Mouse (Mus musculus) liver, embryonic 14.5 days (tissue): ENCODE results near the gene Lpin1. TPM values are rescaled to one million over a fixed set of nuclear protein-coding genes. Genes with fewer than 3 reads are reported as not detected.

Experiments
- ATAC-seq: fragments of 200-750 bp; cut with Nextera tagmentation; 2 replicates; pipeline ENCODE4 v1.8.0; 2017; ENCODE audit warnings: moderate number of reproducible peaks, mild to moderate bottlenecking, moderate library complexity; ENCODE audit not compliant: insufficient read depth
- DNase-seq, 3 experiments: peaks; one replicate each; pipeline ENCODE4 v3.0.0-alpha.2; 2012 to 2013; ENCODE audit warnings: low read depth in 3 of 3, low spot score in 3 of 3
- H3K27ac ChIP-seq: fragments of 300-500 bp; sonication (generic); 2 replicates; pipeline ENCODE4 v1.5.1; 2014; ENCODE audit warnings: moderate library complexity, mild to moderate bottlenecking, control low read depth, inconsistent platforms
- H3K27me3 ChIP-seq: fragments of 300-500 bp; sonication (generic); 2 replicates; pipeline ENCODE4 v1.6.1; 2014; ENCODE audit warnings: mild to moderate bottlenecking, low read length, moderate library complexity; ENCODE audit not compliant: control insufficient read depth, insufficient read depth
- H3K36me3 ChIP-seq: fragments of 300-500 bp; sonication (generic); replicated peaks from 2 replicates; pipeline ENCODE4 v1.6.1; 2014; ENCODE audit warnings: low read depth; ENCODE audit not compliant: control insufficient read depth, insufficient read depth
- H3K4me1 ChIP-seq, 2 experiments: fragments of 200-500 bp in 1 of 2; fragments of 300-500 bp in 1 of 2; sonication (generic) in 1 of 2; replicated peaks; 2 replicates each; pipeline ENCODE4 v1.6.1; 2012 to 2014; ENCODE audit warnings: antibody characterized with exemption in 1 of 2, inconsistent platforms in 1 of 2, low read length in 1 of 2; ENCODE audit not compliant: control insufficient read depth in 2 of 2, insufficient read depth in 2 of 2
- H3K4me2 ChIP-seq: fragments of 300-500 bp; sonication (generic); 2 replicates; pipeline ENCODE4 v1.6.1; 2014; ENCODE audit warnings: low read depth, mild to moderate bottlenecking, control low read depth, moderate library complexity
- H3K4me3 ChIP-seq, 2 experiments: fragments of 200-500 bp in 1 of 2; fragments of 300-500 bp in 1 of 2; sonication (generic) in 1 of 2; 2 replicates each; pipeline ENCODE4 v1.5.1; 2012 to 2014; ENCODE audit warnings: low read depth in 2 of 2, low read length in 2 of 2, mild to moderate bottlenecking in 2 of 2, control low read depth in 1 of 2, inconsistent platforms in 1 of 2, moderate library complexity in 1 of 2; ENCODE audit not compliant: insufficient read depth in 1 of 2
- H3K9ac ChIP-seq: fragments of 300-500 bp; sonication (generic); replicated peaks from 2 replicates; pipeline ENCODE4 v1.6.1; 2014; ENCODE audit warnings: mild to moderate bottlenecking, control low read depth, moderate library complexity
- H3K9me3 ChIP-seq: fragments of 300-500 bp; sonication (generic); 2 replicates; pipeline ENCODE4 v1.6.1; 2016; ENCODE audit warnings: low read length, mixed read lengths; ENCODE audit not compliant: control insufficient read depth
- CTCF ChIP-seq: IDR thresholded peaks from 2 replicates; pipeline ENCODE4 v1.5.1; 2016; ENCODE audit warnings: antibody characterized with exemption, low read depth, control low read depth
- EP300 ChIP-seq: IDR thresholded peaks from 2 replicates; pipeline ENCODE4 v1.6.1; 2016; ENCODE audit warnings: antibody characterized with exemption, low read depth
- WGBS: fragments of 180-500 bp; shearing (Covaris S2); extraction: QIAGEN DNeasy Blood & Tissue Kit; methylation state at CpG from one replicate; pipeline ENCODE4 v1.1.7; 2014; ENCODE audit not compliant: insufficient replicate concordance; 5-methylcytosine and 5-hydroxymethylcytosine counted together
- polyA plus RNA-seq, 2 experiments: library from polyadenylated mRNA; depleted of rRNA in 1 of 2; stranded (reverse) in 1 of 2; unstranded in 1 of 2; fragments of >200 nt; fragmentation: Nextera tagmentation in 1 of 2; extraction: Ambion mirVana in 1 of 2; gene quantifications; 2 replicates each; pipeline versions ENCODE4 v1.2.1 to v1.2.3; 2012 to 2014

Lpin1 gene
- polyA plus RNA-seq, 2 experiments, result 4.8 to 5.8 TPM

DNA sequence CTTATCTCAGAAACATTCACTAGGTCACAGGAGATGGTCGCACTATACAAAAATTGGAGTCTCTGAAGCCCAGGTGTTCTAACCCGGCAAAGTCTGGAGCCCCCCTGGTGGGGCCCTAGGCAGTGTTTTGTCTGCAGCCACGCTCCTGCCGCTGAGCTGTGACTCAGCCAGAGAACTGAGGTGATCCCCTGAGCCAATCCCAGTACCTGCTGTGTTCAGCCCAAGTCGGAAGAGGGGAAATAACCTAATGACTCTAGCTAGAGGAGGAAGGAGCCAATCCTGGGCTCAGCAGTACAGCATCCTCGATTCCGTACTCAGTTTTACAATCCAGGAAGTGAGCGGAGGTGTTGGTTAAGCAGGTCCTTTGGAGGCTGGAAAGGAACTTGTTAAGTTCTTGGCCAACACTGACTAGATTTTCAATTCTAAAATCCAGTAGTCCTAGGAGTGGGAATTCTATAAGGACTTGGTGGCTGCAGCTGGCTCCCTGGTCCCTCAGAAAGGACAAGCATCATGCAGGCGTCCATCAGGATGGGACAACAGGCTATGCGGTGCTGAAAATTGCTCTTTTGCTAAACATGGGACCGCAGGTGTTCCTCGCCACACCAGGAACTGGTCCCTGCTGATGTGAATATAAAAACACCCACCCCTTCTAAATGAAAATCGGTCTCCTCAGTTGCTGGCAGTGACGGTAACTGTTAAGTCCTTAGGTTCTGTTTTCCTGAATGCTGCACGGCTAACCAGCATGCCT is 19.1 kb downstream of the Lpin1 start:
- TF ChIP-seq EP300 (no peak), CTCF (no peak)
- peak overlapping the region; percentile 61 for H3K4me2 ChIP-seq
- H3K4me3 ChIP-seq, result peak overlapping the region; percentile 19 to 43; a peak in 3 of 4 replicates
- DNase-seq (peak; percentile 59 to 63 (median 60)), ATAC-seq (peak; percentile 45)
- H3K36me3 ChIP-seq, result no peaks in the 10 kb centered on the region
- H3K27me3 ChIP-seq, result no peaks in the 10 kb centered on the region
- H3K27ac ChIP-seq, result no peak overlapping the region
- no peaks in the 10 kb centered on the region for H3K9me3 ChIP-seq
- no peak overlapping the region for H3K9ac ChIP-seq
- H3K4me1 ChIP-seq, result peaks cover 8 to 38% of the 10 kb centered on the region in 2 experiments
- WGBS, result 13% methylated on average over 15 of the region's 15 CpGs

DNA sequence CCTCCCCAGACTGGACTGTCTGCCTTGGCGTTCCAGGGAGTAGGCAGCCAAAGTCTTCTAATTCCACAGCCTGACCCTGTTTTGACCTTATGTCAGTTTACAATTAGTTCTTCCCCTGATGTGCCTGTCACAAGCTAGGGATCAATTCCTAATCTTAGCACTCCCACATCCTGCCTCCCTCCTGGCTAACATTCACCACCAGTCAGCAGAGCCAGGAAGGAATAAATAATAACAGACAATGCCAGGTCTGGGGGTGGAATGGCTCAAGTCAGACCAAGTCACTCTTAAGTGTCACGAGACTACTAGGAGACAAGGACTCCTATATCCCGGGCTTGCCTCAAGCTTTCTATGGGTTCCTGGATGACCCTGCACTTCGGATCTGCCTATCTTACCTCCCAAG is 20.8 kb downstream of the Lpin1 start:
- DNase-seq, result no peak
- no peak overlapping the region; the same call in 1 of the 2 replicates for H3K9ac ChIP-seq
- H3K4me3 ChIP-seq, result peak overlapping the region in 1 of 2 experiments; percentile 82; a peak in 1 of 4 replicates

DNA sequence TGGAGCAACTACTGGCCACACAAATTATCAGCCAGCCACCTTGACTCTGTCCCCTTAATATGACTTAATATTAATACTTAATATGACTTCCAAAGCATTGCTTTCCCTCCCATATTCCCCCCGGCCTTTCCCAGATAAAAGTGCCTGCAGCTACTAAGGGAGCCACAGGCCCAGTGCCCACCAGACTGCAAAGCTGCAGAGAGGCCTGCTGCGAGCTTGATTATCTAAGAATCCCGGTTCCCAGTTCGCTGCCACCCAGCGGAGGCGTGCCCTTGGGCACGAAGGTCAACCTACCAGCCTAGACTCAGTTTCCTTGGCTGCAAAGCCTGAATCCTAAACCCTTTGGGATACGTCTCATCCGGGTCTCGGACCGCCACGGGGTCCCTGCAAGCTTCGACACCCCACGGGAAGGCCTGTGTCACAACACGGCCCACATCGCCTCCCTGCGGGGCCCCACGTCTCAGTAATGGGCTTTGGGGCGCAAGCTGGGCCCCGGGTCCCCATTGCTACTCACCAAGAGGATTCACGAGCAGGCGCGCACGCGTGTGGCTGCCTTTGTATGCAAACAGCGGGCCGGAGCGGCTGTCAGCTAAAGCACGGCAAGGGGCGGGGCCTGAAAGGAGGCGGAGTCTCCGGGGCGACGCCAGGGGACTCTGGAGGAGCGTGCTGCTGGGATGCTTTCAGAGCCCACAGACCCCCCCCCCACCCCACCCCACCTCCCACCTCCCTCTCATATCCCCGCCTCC is 21.4 kb downstream of the Lpin1 start:
- Histone ChIP-seq H3K36me3 (no peaks in the 10 kb centered on the region), H3K4me2 (peak overlapping the region; percentile 96), H3K27me3 (no peaks in the 10 kb centered on the region), H3K9ac (peak overlapping the region; percentile 80), H3K4me1 (peaks cover 11 to 48% of the 10 kb centered on the region in 2 experiments), H3K9me3 (no peaks in the 10 kb centered on the region), H3K27ac (peak overlapping the region; percentile 67), H3K4me3 (peak overlapping the region; percentile 82 to 91)
- no peak; the same call in 1 of the 2 replicates for TF ChIP-seq CTCF
- TF ChIP-seq EP300, result no peak
- under 1% methylated on average over 34 of the region's 36 CpGs for WGBS
- ATAC-seq (peak; percentile 71), DNase-seq (peak; percentile 64 to 71 (median 66))

More for the DNA sequence above, 20.8 kb downstream of the Lpin1 start:
- no peaks in the 10 kb centered on the region for H3K9me3 ChIP-seq
- 19% methylated on average over 4 of the region's 4 CpGs for WGBS
- TF ChIP-seq EP300 (no peak), CTCF (no peak)
- ATAC-seq, result no peak
- H3K27me3 ChIP-seq, result no peaks in the 10 kb centered on the region
- H3K4me1 ChIP-seq, result peaks cover 8 to 45% of the 10 kb centered on the region in 2 experiments
- H3K27ac ChIP-seq, result no peak overlapping the region
- H3K4me2 ChIP-seq, result peak overlapping the region; percentile 96
- H3K36me3 ChIP-seq, result no peaks in the 10 kb centered on the region

DNA sequence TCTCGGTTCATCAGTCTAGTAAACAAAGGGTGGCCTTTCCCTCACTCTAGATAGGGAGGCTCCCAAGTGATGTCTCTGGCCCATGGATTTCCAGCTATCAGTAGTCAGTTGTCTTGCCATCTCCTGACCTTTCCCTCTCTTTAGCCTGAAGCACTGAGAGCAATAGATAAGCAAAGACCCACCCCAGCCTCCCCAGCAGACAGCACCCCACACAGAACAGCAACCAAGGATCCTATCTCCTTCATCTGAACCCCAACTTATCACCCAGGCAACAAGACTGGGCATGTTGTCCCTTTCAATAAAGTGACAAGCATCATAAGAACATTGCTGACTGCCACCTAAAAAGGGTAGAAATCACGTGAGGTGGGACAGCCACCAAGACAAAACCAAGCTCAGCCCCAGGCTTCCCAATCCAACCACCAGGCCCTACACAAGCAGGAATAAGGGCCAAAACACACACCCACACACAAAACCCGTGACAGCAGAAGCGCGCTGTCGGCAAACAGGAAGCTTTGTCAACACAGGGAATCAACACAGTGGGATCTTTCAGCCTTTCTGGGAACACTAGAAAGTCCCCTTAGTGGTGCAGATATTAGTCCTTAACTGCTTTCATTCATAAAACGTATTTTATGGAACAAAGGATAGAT is 22.2 kb downstream of the Lpin1 start:
- ATAC-seq (peak; percentile 79), DNase-seq (peak; percentile 36 to 55 (median 44))
- Histone ChIP-seq H3K9ac (peak overlapping the region; percentile 80), H3K27me3 (no peaks in the 10 kb centered on the region), H3K4me2 (peak overlapping the region; percentile 96), H3K9me3 (no peaks in the 10 kb centered on the region), H3K27ac (peak overlapping the region; percentile 66), H3K4me3 (peak overlapping the region; percentile 82 to 91), H3K4me1 (peaks cover 20 to 56% of the 10 kb centered on the region in 2 experiments), H3K36me3 (no peaks in the 10 kb centered on the region)
- WGBS, result 12% methylated on average over 7 of the region's 7 CpGs
- peak; percentile 64 for TF ChIP-seq EP300
- TF ChIP-seq CTCF, result no peak
